Mouse (Mus musculus) midbrain, embryonic 10.5 days (tissue): ENCODE data around the gene Wdr63. TPM values are rescaled to one million over a fixed set of nuclear protein-coding genes. Genes with fewer than 3 reads are reported as not detected.

Experiments
- DNase-seq: peaks from one replicate; pipeline ENCODE4 v3.0.0-alpha.2; 2017; ENCODE audit warnings: low spot score
- H3K27ac ChIP-seq: fragments of 300-500 bp; sonication (generic); replicated peaks from 2 replicates; pipeline ENCODE4 v1.5.1; 2016; ENCODE audit warnings: mild to moderate bottlenecking
- H3K27me3 ChIP-seq: fragments of 300-500 bp; sonication (generic); 2 replicates; pipeline ENCODE4 v1.6.1; 2016; ENCODE audit warnings: low read depth, mild to moderate bottlenecking; ENCODE audit not compliant: poor library complexity, severe bottlenecking
- H3K36me3 ChIP-seq: fragments of 300-500 bp; sonication (generic); 2 replicates; pipeline ENCODE4 v1.6.1; 2016; ENCODE audit warnings: mild to moderate bottlenecking, moderate library complexity
- H3K4me1 ChIP-seq: fragments of 300-500 bp; sonication (generic); 2 replicates; pipeline ENCODE4 v1.6.1; 2016
- H3K4me3 ChIP-seq: fragments of 300-500 bp; sonication (generic); 2 replicates; pipeline ENCODE4 v1.5.1; 2016; ENCODE audit warnings: mild to moderate bottlenecking, moderate library complexity
- H3K9me3 ChIP-seq: fragments of 300-500 bp; sonication (generic); replicated peaks from 2 replicates; pipeline ENCODE4 v1.6.1; 2016; ENCODE audit warnings: mild to moderate bottlenecking
- WGBS: fragments of 180-500 bp; shearing (Covaris S2); methylation state at CpG from one replicate; pipeline ENCODE4 v1.1.7; 2016; 5-methylcytosine and 5-hydroxymethylcytosine counted together
- polyA plus RNA-seq: library from polyadenylated mRNA; unstranded; fragments of >200 nt; fragmentation: Nextera tagmentation; extraction: Ambion mirVana; gene quantifications from 2 replicates; pipeline ENCODE4 v1.2.1, GENCODE M21; 2016

Wdr63 gene
- polyA plus RNA-seq, 1 experiment from 2014 or later, result 0.17 TPM

GRCm38 (mm10) chr3:145991976-145992730, 115.8 kb downstream of the Wdr63 start:
- H3K9me3 ChIP-seq, result no peaks in the 10 kb centered on the region
- WGBS, result 88% methylated on average over 10 of the region's 10 CpGs
- peaks cover 22% of the 10 kb centered on the region for H3K27me3 ChIP-seq

GRCm38 (mm10) chr3:145991130-145991529, 116.8 kb downstream of the Wdr63 start:
- Histone ChIP-seq H3K27ac (no peak overlapping the region), H3K9me3 (no peaks in the 10 kb centered on the region), H3K36me3 (peaks cover 4% of the 10 kb centered on the region; the same call in 1 of the 2 replicates), H3K4me3 (no peak overlapping the region), H3K27me3 (peaks cover 32% of the 10 kb centered on the region), H3K4me1 (peaks cover 31% of the 10 kb centered on the region)
- WGBS, result 90% methylated on average over 13 of the region's 13 CpGs
- DNase-seq, result no peak

More at GRCm38 (mm10) chr3:145991976-145992730, 115.8 kb downstream of the Wdr63 start:
- Histone ChIP-seq H3K27ac (no peak overlapping the region), H3K4me3 (no peak overlapping the region), H3K36me3 (peaks cover 4% of the 10 kb centered on the region; the same call in 1 of the 2 replicates), H3K4me1 (peaks cover 31% of the 10 kb centered on the region)
- DNase-seq, result no peak

Other genes with a start within 250 kb of the Wdr63 start
- 43.9 and 44.3 TPM in 2 replicates for gene Bcl10, start 185.3 kb downstream of the Wdr63 start, polyA plus RNA-seq
- 50.6 and 51.1 TPM in 2 replicates for gene 2410004B18Rik, start 170.1 kb downstream of the Wdr63 start, polyA plus RNA-seq
- gene Syde2, start 120.3 kb downstream of the Wdr63 start, polyA plus RNA-seq, result 0.53 and 0.95 TPM in 2 replicates
- 4.0 and 4.6 TPM in 2 replicates for gene Mcoln3, start 9.3 kb upstream of the Wdr63 start, polyA plus RNA-seq
- gene Mcoln2, start 41.7 kb upstream of the Wdr63 start, polyA plus RNA-seq, result 0.20 and 0.29 TPM in 2 replicates
- 0.46 and 0.47 TPM in 2 replicates for gene Lpar3, start 112.8 kb upstream of the Wdr63 start, polyA plus RNA-seq